Mouse (Mus musculus): Measurements from ENCODE around the gene Bola1.
"Not testable (repeated sequence)": the region's sequence is repeated elsewhere in the genome, so short reads cannot be mapped to it uniquely, and the experiment has no call there.

Gene Bola1

DNA sequence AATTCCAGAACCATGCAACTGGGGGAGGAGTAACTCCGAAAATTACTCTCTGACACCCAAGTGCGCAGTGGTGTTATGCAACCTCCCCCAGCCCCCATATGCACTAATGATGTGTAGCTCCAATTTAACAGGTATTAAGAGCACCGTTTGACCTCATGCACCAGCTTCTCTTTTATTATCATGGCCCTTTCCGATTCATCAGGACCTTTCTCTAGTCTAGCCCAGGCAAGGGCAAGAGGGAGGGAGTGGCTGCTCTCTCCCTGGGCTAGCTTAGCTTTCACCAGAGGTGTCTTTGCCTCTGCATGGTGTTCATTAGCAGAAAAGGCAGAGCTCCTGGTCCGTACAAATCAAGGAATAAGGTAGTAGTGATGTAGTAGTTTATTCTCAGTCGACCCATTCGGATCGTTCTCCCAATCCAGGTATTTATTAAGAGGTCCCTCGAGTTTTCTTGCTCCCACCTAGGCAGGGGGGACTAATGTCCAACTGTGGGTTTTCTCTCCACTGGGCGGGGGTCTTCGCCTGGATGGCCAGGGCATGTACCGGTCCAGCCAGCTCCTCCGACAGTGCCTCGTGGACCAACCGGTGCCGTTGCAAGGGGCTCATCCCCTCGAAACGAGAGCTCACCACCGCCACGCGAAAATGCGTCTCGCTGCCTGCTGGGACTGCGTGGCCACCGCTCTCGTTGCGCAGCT lies 22.9 kb downstream of the Bola1 start:
- in situ Hi-C loops (cut with MboI; ENCODE audit: low pct_unique_long_range_greater_than_20kb in 1 of 2, low sequenced_read_pairs in 2 of 2, unreplicated experiment in 1 of 2), result no loop called here

DNA sequence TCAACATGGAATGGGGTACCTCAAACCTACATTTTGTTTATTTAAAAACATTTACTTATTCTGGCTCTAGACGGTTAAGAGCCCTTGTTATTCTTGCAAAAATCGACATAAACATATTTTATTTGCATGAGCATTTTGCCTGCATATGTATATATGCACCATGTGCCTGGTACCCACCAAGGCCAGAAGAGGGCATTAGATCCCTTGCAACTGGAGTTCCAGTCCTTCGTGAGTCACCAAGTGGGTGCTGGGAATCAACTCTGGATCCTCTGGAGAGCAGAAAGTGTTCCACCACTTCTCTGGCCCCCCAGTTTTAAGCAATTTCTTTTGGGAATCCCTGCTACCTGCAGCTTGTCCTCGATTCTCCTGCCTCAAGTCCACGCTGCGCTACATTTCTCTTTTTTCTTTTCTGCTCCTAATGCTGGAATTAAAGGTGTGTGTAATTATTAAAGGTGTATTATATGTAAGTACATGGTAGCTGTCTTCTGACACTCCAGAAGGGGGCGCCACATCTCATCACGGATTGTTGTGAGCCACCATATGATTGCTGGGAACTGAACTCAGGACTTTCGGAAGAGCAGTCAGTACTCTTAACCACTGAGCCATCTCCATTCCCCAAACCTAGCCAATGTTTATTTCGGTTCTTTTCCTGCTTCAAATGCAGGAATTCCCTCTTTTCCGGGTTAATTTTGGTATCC lies 23.7 kb downstream of the Bola1 start:
- in situ Hi-C loops (cut with MboI; ENCODE audit: low pct_unique_long_range_greater_than_20kb in 1 of 2, low sequenced_read_pairs in 2 of 2, unreplicated experiment in 1 of 2), result no loop called here

DNA sequence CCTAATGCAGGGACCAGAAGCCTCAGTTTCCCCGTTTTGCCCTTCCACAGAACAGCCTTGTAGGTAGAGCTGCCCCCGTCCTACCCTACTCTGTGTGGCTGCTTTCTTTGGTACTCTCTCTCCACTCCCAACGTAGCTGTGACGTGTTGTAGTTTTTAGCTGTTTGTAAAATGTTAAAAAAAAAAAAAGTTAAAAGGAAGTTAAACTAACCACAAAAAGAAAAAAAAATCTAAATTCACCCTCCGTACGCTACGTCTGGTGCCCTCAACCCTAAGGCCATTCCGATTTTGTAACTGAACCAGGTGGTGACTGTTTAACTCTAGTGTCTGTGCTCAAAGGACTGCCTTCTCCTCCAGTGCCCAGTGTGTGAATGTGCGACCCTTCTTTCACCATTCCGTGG lies 24.5 kb downstream of the Bola1 start:
- in situ Hi-C loops (cut with MboI; ENCODE audit: low pct_unique_long_range_greater_than_20kb in 1 of 2, low sequenced_read_pairs in 2 of 2, unreplicated experiment in 1 of 2), result no loop called here

DNA sequence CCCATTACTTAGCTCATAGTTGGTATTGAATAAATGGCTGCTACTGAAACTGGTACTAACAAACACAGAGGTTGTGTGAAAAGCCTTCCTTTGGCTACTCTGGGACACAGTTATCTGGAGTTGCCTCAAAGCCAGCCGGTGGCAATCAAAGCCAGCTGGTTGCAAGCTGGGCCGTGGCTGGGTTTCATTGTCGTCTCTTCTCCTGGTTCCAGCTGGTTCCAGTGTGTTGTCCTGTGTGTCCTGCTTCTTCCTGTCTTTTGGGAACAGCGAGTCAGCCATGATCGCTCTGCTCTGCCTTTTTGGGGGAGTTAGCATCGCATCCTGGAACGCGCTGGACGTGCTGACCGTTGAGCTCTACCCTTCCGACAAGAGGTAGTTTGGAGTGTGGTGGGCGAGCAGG lies 26.5 kb downstream of the Bola1 start:
- in situ Hi-C loops (cut with MboI; ENCODE audit: low pct_unique_long_range_greater_than_20kb in 1 of 2, low sequenced_read_pairs in 2 of 2, unreplicated experiment in 1 of 2), result no loop called here

DNA sequence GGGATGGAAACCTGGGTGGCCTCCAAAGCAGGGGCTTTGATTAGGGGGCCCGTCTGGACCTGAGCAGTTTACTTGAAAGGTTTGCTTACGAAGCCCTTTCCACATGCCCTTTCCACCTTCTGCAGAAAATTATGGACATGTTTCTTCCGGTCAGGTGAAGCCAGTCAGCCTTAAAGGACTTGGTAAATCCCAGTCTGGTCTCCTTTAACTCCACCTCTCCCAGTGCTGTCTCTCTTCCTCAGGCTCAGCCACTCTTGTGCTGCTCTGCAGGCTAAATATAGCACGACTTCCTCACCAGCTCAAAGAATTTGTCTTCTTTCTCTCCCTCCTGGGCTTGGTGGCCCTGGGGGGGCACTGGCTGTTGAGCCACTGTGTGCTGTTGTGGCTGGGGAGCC lies 37.1 kb downstream of the Bola1 start:
- in situ Hi-C loops (cut with MboI; ENCODE audit: low pct_unique_long_range_greater_than_20kb in 1 of 2, low sequenced_read_pairs in 2 of 2, unreplicated experiment in 1 of 2), result no loop called here

DNA sequence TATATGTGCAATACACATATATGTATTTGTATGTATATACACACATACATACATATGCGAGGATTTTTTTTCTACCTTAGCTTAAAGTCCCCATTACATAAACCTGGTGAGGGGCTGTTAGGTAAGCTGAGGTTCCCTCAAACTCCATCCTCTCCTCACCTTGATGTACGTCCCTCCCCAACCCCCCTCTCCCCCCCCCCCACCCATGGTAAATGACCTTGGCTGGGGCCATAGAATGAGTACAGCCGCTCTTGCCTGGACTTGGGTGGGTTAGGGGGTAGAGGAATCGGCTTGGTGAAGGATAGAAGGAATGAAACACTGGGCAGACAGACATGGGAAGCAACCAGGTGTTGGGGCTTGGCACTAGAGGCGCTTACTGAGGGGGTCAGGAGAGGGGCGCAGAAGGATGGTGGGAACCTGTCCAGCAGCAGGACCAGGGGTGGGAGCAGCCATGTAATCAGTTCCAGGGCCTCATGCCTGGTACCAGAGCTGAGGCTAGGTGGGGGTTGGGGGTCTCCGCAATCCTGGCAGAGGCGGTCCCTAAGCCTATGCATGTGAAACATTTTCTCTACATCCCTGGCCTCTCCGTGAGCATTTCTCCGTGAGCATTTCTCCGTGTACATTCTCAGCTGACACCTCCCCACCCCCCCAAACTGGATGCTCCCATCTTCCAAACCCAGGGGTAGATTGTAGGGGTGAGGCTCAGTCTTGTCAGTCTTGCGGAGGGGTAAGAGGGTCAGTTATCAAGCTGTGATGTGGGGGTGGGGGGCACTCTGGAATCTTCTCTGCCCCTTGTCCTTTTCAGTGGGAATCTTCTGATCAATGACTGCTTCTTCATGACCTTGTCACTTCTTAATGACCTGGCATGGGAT lies 37.8 kb downstream of the Bola1 start:
- in situ Hi-C loops (cut with MboI; ENCODE audit: low pct_unique_long_range_greater_than_20kb in 1 of 2, low sequenced_read_pairs in 2 of 2, unreplicated experiment in 1 of 2), result no loop called here

DNA sequence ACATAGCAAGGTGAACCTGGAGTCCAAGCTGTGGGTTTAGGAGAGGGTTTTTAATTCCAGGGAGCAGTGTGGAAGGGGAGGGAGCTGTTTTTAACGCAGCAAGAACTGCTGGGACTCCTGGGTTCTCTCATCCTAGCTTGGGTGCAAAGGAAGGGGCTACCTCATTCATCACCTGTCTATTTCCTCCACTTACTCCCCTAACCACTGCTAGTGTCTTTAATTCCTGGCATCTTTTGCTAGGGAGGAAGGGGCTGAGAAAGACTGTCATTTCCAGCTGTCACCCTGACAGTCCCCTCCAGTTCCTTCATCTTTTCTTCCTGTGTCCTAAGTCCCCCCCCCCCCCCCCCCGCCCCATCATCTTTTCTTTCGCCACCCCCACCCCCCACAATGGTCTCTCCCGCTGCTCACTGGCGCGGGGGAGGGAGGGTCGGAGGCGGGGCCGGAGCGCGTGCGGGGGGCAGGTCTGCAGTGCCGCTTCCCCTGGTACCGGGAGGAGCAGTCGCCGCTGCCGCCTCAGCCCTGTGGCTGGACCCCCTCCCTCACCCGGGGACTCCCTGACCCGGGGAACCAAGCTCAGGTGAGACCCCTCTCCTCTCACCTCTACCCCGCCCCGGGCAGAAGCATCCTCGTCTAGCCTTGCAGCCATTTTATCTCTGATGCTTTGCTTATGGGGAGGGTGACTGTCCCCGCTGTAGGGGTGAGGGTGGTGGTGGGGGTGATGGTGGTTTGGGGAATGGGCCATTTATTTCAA lies 38.6 kb downstream of the Bola1 start, which contains the start of gene Sv2a:
TSS of gene Sv2a (plus strand) at position 425 of the 751 bp plus-strand sequence.
- in situ Hi-C loops (cut with MboI; ENCODE audit: low pct_unique_long_range_greater_than_20kb in 1 of 2, low sequenced_read_pairs in 2 of 2, unreplicated experiment in 1 of 2), result no loop called here

DNA sequence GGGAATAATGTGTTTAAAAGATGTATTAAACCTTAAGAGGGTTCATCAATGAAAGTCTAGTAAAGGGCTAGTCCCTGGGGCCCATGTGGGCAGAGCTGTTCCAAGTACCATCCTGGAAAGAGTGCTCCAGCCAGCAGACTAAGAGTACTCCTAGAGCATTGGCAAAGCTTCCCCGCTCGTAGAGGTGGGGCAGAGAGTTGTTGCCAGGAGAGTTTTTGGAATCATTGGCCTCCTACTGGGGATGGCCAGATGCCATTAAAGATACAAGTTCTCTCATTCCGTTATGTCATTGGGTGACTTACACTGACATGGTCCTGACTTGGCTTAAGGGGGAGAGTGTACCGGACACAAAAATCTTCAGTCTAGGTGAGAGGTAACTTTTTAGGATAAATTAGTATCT lies 40.0 kb downstream of the Bola1 start:
- in situ Hi-C loops (cut with MboI; ENCODE audit: low pct_unique_long_range_greater_than_20kb in 1 of 2, low sequenced_read_pairs in 2 of 2, unreplicated experiment in 1 of 2), result no loop called here

DNA sequence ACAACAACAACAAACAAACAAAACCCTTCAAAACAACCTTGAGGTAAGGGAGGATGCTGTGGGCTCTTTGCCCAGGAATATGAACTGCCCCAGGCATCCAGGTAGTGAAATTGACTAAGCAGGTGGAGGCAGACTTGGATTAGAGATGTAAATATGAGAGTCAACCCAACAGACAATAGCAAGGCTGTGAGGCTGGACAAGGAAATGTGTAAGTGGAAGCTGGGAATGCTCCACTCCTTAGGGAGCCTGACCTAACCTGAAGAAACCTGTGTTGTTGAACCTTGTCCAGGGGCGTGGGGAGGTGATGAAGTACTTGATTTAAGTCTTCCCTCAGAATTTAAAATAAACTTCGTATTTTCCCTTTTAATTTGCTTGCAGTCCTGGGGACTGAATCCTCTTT lies 40.6 kb downstream of the Bola1 start:
- in situ Hi-C loops (cut with MboI; ENCODE audit: low pct_unique_long_range_greater_than_20kb in 1 of 2, low sequenced_read_pairs in 2 of 2, unreplicated experiment in 1 of 2), result no loop called here

DNA sequence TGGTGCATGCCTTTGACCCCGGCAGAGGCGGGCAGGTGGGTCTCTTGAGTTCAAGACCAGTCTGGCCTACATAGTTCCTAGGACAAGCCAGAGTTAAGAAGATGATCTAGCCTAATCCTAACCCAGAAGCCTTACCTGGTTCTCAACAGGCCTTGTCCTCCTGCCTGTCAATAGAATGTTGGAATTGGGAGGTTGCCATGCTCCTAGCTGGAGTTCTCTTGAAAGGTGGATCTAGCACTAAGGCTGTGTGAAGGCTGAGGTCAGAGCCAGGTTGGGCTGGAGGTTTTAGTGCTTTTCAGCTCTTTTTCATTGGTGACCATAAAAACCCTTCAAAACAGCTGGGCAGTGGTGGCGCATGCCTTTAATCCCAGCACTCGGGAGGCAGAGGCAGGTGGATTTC lies 41.1 kb downstream of the Bola1 start:
- in situ Hi-C loops (cut with MboI; ENCODE audit: low pct_unique_long_range_greater_than_20kb in 1 of 2, low sequenced_read_pairs in 2 of 2, unreplicated experiment in 1 of 2), result no loop called here

DNA sequence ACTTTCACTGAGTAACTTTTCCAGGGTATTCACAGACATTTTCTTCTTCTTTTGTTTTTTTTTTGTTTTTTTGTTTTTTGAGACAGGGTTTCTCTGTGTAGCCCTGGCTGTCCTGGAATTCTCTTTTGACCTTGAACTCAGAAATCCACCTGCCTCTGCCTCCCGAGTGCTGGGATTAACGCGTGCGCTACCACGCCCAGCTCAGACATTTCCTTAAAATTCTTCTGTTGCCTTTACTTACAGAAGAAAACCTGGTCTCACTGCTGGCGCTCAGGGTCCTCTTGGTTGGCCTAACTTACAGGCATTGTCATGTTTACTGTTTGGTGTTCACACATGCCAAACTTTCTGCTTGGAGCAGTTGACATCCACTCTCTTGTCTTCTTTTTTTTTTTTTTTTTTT lies 44.3 kb downstream of the Bola1 start:
- in situ Hi-C loops (cut with MboI; ENCODE audit: low pct_unique_long_range_greater_than_20kb in 1 of 2, low sequenced_read_pairs in 2 of 2, unreplicated experiment in 1 of 2), result no loop called here

DNA sequence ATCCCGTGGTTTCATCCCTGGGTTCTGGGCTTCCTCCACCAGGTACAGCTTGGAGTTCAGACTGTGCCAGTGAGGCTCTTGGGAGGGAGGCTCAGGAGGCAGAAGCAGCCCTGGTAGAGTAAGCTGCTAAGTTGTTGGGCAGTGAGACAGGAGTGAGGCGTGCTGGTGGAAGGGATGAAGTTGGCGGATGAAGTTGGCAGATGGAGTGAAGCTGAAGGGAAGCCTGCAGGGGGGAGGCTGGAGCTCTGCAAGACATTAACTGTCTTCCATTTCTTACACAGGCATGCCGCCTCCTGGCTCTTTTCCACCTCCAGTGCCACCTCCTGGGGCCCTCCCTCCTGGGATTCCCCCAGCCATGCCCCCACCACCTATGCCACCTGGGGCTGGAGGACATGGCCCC lies 45.5 kb downstream of the Bola1 start:
- in situ Hi-C loops (cut with MboI; ENCODE audit: low pct_unique_long_range_greater_than_20kb in 1 of 2, low sequenced_read_pairs in 2 of 2, unreplicated experiment in 1 of 2), result not testable (repeated sequence)

DNA sequence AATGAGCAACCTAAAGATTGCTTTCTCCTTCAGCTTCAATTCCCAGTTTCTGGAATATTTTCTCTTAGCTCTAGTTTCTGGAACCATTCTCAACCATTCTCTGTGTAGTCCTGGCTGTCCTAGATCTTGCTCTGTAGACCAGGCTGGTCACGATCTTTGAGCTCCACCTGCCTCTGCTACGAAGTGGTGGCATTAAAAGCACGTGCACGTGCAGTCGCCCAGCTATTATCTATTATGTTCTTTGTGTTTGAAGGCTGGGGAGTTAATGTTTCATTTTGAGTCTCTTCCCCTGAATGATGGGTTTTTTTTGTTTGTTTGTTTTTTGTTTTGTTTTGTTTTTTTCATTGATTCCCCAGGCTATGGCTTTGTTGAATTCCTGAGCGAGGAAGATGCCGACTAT lies 46.3 kb downstream of the Bola1 start:
- in situ Hi-C loops (cut with MboI; ENCODE audit: low pct_unique_long_range_greater_than_20kb in 1 of 2, low sequenced_read_pairs in 2 of 2, unreplicated experiment in 1 of 2), result no loop called here

DNA sequence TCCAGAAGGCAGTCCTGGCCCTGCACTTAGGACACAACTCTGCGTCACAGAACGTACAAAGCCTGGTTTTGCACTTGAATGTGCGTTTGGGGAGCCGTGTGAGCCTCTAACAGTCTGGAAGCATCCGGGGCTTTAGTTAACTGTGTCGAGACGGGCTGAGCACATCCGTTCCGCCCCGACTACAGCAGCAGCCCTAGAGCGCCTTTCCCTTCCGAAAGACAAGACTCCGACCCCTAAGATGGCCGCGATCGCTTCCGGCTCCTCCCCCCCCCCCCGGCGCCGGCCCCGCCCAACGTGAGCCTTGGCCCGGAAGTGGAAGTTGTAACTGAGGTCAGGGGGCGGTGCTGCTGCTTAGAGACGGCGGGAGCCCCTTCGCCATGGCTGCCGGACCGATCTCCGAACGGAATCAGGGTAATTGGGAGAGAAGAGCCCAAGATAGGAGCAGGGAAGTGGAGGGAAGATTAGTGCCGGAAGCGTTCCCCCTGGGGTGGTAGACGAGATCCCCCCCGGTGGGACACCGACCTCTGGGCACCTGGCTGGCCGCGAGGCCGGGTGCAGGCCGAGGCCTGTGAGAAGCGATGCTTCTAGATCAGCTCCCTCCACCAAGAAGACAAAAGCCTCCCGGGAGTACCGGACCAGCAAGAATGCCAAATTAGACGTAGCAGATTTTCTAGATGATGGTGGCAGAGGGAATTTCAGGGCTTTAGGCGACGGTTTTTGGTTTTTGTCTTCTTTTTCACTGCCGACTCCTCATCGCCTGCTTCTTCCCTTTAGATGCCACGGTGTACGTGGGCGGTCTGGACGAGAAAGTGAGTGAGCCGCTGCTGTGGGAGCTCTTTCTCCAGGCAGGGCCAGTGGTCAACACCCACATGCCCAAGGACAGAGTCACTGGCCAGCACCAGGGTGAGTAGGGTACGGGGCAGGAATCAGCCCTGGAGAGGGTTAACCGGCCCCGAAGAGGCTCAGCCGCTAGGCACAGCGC lies 47.0 kb downstream of the Bola1 start, which contains the start of gene Sf3b4:
TSS of gene Sf3b4 (plus strand) at position 136 of the 982 bp plus-strand sequence.
- in situ Hi-C loops (cut with MboI; ENCODE audit: low pct_unique_long_range_greater_than_20kb in 1 of 2, low sequenced_read_pairs in 2 of 2, unreplicated experiment in 1 of 2), result no loop called here

DNA sequence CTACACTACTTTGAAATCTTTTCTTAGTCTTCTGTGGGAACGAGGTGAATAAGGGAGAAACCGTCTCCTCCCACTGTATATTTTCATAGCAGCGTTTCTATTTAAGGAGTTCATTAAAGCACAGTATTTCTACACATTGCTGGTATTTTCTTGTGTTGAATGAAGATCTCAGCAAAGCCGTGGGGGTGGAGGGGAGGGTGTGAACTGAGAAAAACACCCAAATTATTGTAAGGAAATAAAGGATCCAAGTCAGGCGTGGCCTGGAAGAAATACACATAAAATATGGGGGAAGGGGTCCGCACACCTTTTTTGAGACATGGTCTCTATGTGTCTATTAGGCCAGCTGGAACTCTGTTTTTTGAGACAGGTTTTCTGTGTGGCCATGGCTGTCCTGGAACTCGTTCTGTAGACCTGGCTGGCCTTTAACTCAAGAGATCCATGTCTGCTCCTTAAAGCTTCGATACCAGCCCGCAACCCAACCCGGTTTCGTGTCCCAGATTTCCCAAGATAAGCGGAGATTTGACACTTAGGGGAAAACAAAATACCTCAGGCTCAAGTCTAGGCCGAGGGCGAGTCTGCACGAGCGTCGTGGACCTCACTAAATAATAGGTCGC lies 47.8 kb downstream of the Bola1 start:
- in situ Hi-C loops (cut with MboI; ENCODE audit: low pct_unique_long_range_greater_than_20kb in 1 of 2, low sequenced_read_pairs in 2 of 2, unreplicated experiment in 1 of 2), result no loop called here

DNA sequence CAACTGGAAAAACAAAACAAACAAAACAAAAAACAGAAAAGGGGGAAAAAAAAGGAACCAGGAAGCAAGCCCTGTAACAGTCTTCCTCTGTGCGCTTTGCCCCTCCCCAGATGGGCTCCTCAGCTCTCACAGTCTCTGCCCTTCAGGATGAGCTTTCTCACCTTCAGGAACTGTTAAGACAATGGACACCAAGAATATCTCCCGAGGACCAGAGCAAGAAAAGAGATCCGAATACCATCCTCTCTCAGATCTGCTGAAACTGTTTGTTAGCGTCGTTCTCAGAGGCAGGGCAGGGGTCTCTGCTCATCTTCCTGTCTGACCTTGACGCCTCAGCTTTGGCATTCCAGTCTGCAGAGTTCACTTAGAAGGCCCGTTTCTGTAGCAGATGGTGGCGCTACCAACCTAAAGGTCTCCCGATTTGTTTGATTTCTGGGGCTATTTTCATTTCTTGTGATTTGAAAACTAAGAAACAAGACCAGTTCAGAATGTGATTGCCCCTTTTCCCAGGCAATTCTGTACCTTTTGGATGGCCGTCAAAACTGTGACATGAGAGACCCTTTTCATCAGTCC lies 48.4 kb downstream of the Bola1 start:
- in situ Hi-C loops (cut with MboI; ENCODE audit: low pct_unique_long_range_greater_than_20kb in 1 of 2, low sequenced_read_pairs in 2 of 2, unreplicated experiment in 1 of 2), result no loop called here

DNA sequence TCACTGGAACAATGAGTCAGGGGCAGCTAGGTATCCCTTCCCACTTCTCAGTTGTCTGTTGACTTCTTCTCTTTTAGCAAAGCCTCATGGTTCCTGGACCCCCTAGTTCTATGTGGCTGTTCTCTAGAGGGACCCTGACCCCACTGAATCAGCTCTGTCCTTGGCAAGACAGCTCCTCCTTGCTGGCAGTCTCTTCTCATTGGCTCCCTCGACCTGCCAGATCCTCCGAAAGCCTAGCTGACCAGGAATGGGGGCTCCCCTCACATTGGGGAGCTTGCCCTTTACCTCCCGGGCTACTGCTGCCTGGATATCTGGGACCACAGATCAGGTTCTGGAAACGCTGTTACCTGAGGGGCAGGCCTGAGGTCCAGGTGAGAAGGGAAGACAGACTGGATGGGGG lies 49.2 kb downstream of the Bola1 start:
- in situ Hi-C loops (cut with MboI; ENCODE audit: low pct_unique_long_range_greater_than_20kb in 1 of 2, low sequenced_read_pairs in 2 of 2, unreplicated experiment in 1 of 2), result no loop called here
